Mouse (Mus musculus) lung, embryonic 15.5 days (tissue): ENCODE data around the gene Ak9. TPM values are rescaled to one million over a fixed set of nuclear protein-coding genes. Genes with fewer than 3 reads are reported as not detected.

Experiments
- ATAC-seq: fragments of 200-750 bp; cut with Nextera tagmentation; 2 replicates; pipeline ENCODE4 v1.8.0; 2017; ENCODE audit warnings: moderate number of reproducible peaks, borderline replicate concordance; ENCODE audit not compliant: low FRiP score, low TSS enrichment; ENCODE audit errors: extremely low read depth
- H3K27ac ChIP-seq: fragments of 300-500 bp; sonication (generic); 2 replicates; pipeline ENCODE4 v1.5.1; 2015; ENCODE audit warnings: moderate library complexity, mild to moderate bottlenecking, inconsistent platforms
- H3K27me3 ChIP-seq: fragments of 300-500 bp; sonication (generic); 2 replicates; pipeline ENCODE4 v1.6.1; 2015; ENCODE audit warnings: inconsistent platforms
- H3K36me3 ChIP-seq: fragments of 300-500 bp; sonication (generic); 2 replicates; pipeline ENCODE4 v1.6.1; 2015; ENCODE audit warnings: inconsistent platforms
- H3K4me1 ChIP-seq: fragments of 300-500 bp; sonication (generic); 2 replicates; pipeline ENCODE4 v1.6.1; 2015; ENCODE audit warnings: inconsistent platforms
- H3K4me2 ChIP-seq: fragments of 300-500 bp; sonication (generic); 2 replicates; pipeline ENCODE4 v1.6.1; 2015; ENCODE audit warnings: inconsistent platforms, mild to moderate bottlenecking, moderate library complexity
- H3K4me3 ChIP-seq: fragments of 300-500 bp; sonication (generic); 2 replicates; pipeline ENCODE4 v1.5.1; 2015; ENCODE audit warnings: mild to moderate bottlenecking, inconsistent platforms
- H3K9ac ChIP-seq: fragments of 300-500 bp; sonication (generic); 2 replicates; pipeline ENCODE4 v1.6.1; 2015; ENCODE audit warnings: inconsistent platforms
- H3K9me3 ChIP-seq: fragments of 300-500 bp; sonication (generic); 2 replicates; pipeline ENCODE4 v1.6.1; 2016; ENCODE audit warnings: inconsistent platforms
- WGBS: fragments of 180-500 bp; shearing (Covaris S2); methylation state at CpG from one replicate; pipeline ENCODE4 v1.1.7; 2015; 5-methylcytosine and 5-hydroxymethylcytosine counted together
- polyA plus RNA-seq: library from polyadenylated mRNA; unstranded; fragments of >200 nt; fragmentation: Nextera tagmentation; extraction: Ambion mirVana; gene quantifications from 2 replicates; pipeline ENCODE4 v1.2.1, GENCODE M21; 2015

Ak9 gene
- polyA plus RNA-seq, 1 experiment from 2014 or later: 0.27 TPM

GRCm38 (mm10) chr10:41461057-41461722 lies 157.4 kb downstream of the Ak9 start:
- Histone ChIP-seq H3K4me2 (no peak overlapping the region), H3K4me1 (no peaks in the 10 kb centered on the region), H3K4me3 (no peak overlapping the region), H3K27ac (no peak overlapping the region), H3K27me3 (no peaks in the 10 kb centered on the region), H3K9me3 (no peaks in the 10 kb centered on the region), H3K9ac (no peak overlapping the region), H3K36me3 (peaks cover 38% of the 10 kb centered on the region)
- ATAC-seq: no peak
- 76% methylated on average over 3 of the region's 3 CpGs for WGBS

- Histone ChIP-seq H3K4me3 (no peak overlapping the region), H3K9ac (no peak overlapping the region), H3K4me2 (no peak overlapping the region), H3K9me3 (no peaks in the 10 kb centered on the region), H3K27me3 (no peaks in the 10 kb centered on the region), H3K36me3 (peaks cover 21% of the 10 kb centered on the region), H3K27ac (no peak overlapping the region), H3K4me1 (no peaks in the 10 kb centered on the region)
- ATAC-seq: no peak
- 58% methylated on average over 15 of the region's 15 CpGs for WGBS
These were observed 160.7 kb downstream of the Ak9 start for GRCm38 (mm10) chr10:41464401-41464955.

- Histone ChIP-seq H3K4me1 (no peaks in the 10 kb centered on the region), H3K9me3 (no peaks in the 10 kb centered on the region), H3K36me3 (peaks cover 21% of the 10 kb centered on the region), H3K9ac (no peak overlapping the region), H3K27me3 (no peaks in the 10 kb centered on the region), H3K4me2 (no peak overlapping the region), H3K4me3 (no peak overlapping the region), H3K27ac (no peak overlapping the region)
- ATAC-seq: no peak
- WGBS: 61% methylated on average over 6 of the region's 6 CpGs
These were observed 163.5 kb downstream of the Ak9 start for GRCm38 (mm10) chr10:41467325-41467724.

- no peaks in the 10 kb centered on the region for H3K9me3 ChIP-seq
- peaks cover 26% of the 10 kb centered on the region for H3K4me1 ChIP-seq
- H3K36me3 ChIP-seq: 0 out of 2 replicates have a peak, but pooled peaks cover 1% of the 10 kb centered on the region
- no peak overlapping the region for H3K4me2 ChIP-seq
- no peak for ATAC-seq
- 74% methylated on average over 3 of the region's 3 CpGs for WGBS
- no peak overlapping the region for H3K27ac ChIP-seq
- H3K27me3 ChIP-seq: no peaks in the 10 kb centered on the region
- no peak overlapping the region for H3K9ac ChIP-seq
- no peak overlapping the region for H3K4me3 ChIP-seq
These were observed 166.9 kb downstream of the Ak9 start for GRCm38 (mm10) chr10:41470693-41471092.

GRCm38 (mm10) chr10:41472534-41472933 lies 168.8 kb downstream of the Ak9 start:
- no peaks in the 10 kb centered on the region for H3K9me3 ChIP-seq
- no peaks in the 10 kb centered on the region for H3K27me3 ChIP-seq
- H3K4me2 ChIP-seq: no peak overlapping the region
- no peak overlapping the region for H3K9ac ChIP-seq
- no peaks in the 10 kb centered on the region for H3K36me3 ChIP-seq
- H3K4me1 ChIP-seq: peaks cover 30% of the 10 kb centered on the region
- 0 out of 2 replicates have a peak overlapping the region, but pooled peaks have one; percentile 12 for H3K27ac ChIP-seq
- no peak for ATAC-seq
- H3K4me3 ChIP-seq: no peak overlapping the region

- ATAC-seq: no peak
- Histone ChIP-seq H3K27me3 (no peaks in the 10 kb centered on the region), H3K9ac (no peak overlapping the region), H3K4me2 (no peak overlapping the region), H3K9me3 (no peaks in the 10 kb centered on the region), H3K4me1 (peaks cover 33% of the 10 kb centered on the region), H3K36me3 (no peaks in the 10 kb centered on the region), H3K4me3 (no peak overlapping the region), H3K27ac (0 out of 2 replicates have a peak overlapping the region, but pooled peaks have one; percentile 12)
- WGBS: 72% methylated on average over 5 of the region's 5 CpGs
These were observed 169.2 kb downstream of the Ak9 start for GRCm38 (mm10) chr10:41472962-41473481.

GRCm38 (mm10) chr10:41473782-41474468 lies 170.1 kb downstream of the Ak9 start:
- no peak overlapping the region for H3K4me3 ChIP-seq
- peak overlapping the region; percentile 92; the same call in 1 of the 2 replicates for H3K27ac ChIP-seq
- peaks cover 40% of the 10 kb centered on the region for H3K4me1 ChIP-seq
- 48% methylated on average over 6 of the region's 6 CpGs for WGBS
- no peak for ATAC-seq
- H3K9ac ChIP-seq: no peak overlapping the region
- peaks cover 3% of the 10 kb centered on the region; the same call in 1 of the 2 replicates for H3K36me3 ChIP-seq
- H3K27me3 ChIP-seq: no peaks in the 10 kb centered on the region
- no peak overlapping the region for H3K4me2 ChIP-seq
- no peaks in the 10 kb centered on the region for H3K9me3 ChIP-seq

- peaks cover 13% of the 10 kb centered on the region; the same call in 1 of the 2 replicates for H3K36me3 ChIP-seq
- WGBS: 20% methylated on average over 1 of the region's 1 CpGs
- peak overlapping the region; percentile 92 for H3K27ac ChIP-seq
- H3K9me3 ChIP-seq: no peaks in the 10 kb centered on the region
- no peak overlapping the region for H3K9ac ChIP-seq
- peaks cover 49% of the 10 kb centered on the region for H3K4me1 ChIP-seq
- no peaks in the 10 kb centered on the region for H3K27me3 ChIP-seq
- no peak overlapping the region for H3K4me3 ChIP-seq
- no peak for ATAC-seq
- peak overlapping the region; percentile 86 for H3K4me2 ChIP-seq
These were observed 171.2 kb downstream of the Ak9 start for GRCm38 (mm10) chr10:41474981-41475391.

- Histone ChIP-seq H3K4me1 (peaks cover 59% of the 10 kb centered on the region), H3K27me3 (no peaks in the 10 kb centered on the region), H3K27ac (peak within 1 kb of the TSS; percentile 92), H3K36me3 (peaks cover 25% of the 10 kb centered on the region; the same call in 1 of the 2 replicates), H3K4me2 (peak within 1 kb of the TSS; percentile 86), H3K4me3 (peak within 1 kb of the TSS; percentile 62), H3K9ac (peak within 1 kb of the TSS; percentile 67), H3K9me3 (no peaks in the 10 kb centered on the region)
- WGBS: 1% methylated on average over 33 of the region's 35 CpGs
- peak; percentile 72 for ATAC-seq
These were observed 172.6 kb downstream of the Ak9 start, which contains the start of gene Mical1 for GRCm38 (mm10) chr10:41476171-41477017. Gene Mical1, plus strand, starts transcription at chr10:41476314.

GRCm38 (mm10) chr10:41477018-41477277 lies 173.2 kb downstream of the Ak9 start:
- Histone ChIP-seq H3K27ac (peak overlapping the region; percentile 92), H3K9ac (peak overlapping the region; percentile 67), H3K4me3 (peak overlapping the region; percentile 62), H3K36me3 (peaks cover 25% of the 10 kb centered on the region; the same call in 1 of the 2 replicates), H3K27me3 (no peaks in the 10 kb centered on the region), H3K9me3 (no peaks in the 10 kb centered on the region), H3K4me1 (peaks cover 59% of the 10 kb centered on the region), H3K4me2 (peak overlapping the region; percentile 86)
- peak; percentile 17 for ATAC-seq
- WGBS: under 1% methylated on average over 9 of the region's 9 CpGs
